Mouse (Mus musculus) lung, embryonic 15.5 days (tissue): ENCODE results near the gene Zc3h12d. TPM values are rescaled to one million over a fixed set of nuclear protein-coding genes. Genes with fewer than 3 reads are reported as not detected.

Experiments used
- ATAC-seq: fragments of 200-750 bp; cut with Nextera tagmentation; 2 replicates; pipeline ENCODE4 v1.8.0; 2017; ENCODE audit warnings: moderate number of reproducible peaks, borderline replicate concordance; ENCODE audit not compliant: low FRiP score, low TSS enrichment; ENCODE audit errors: extremely low read depth
- H3K27ac ChIP-seq: fragments of 300-500 bp; sonication (generic); 2 replicates; pipeline ENCODE4 v1.5.1; 2015; ENCODE audit warnings: moderate library complexity, mild to moderate bottlenecking, inconsistent platforms
- H3K27me3 ChIP-seq: fragments of 300-500 bp; sonication (generic); 2 replicates; pipeline ENCODE4 v1.6.1; 2015; ENCODE audit warnings: inconsistent platforms
- H3K36me3 ChIP-seq: fragments of 300-500 bp; sonication (generic); 2 replicates; pipeline ENCODE4 v1.6.1; 2015; ENCODE audit warnings: inconsistent platforms
- H3K4me1 ChIP-seq: fragments of 300-500 bp; sonication (generic); 2 replicates; pipeline ENCODE4 v1.6.1; 2015; ENCODE audit warnings: inconsistent platforms
- H3K4me2 ChIP-seq: fragments of 300-500 bp; sonication (generic); 2 replicates; pipeline ENCODE4 v1.6.1; 2015; ENCODE audit warnings: inconsistent platforms, mild to moderate bottlenecking, moderate library complexity
- H3K4me3 ChIP-seq: fragments of 300-500 bp; sonication (generic); 2 replicates; pipeline ENCODE4 v1.5.1; 2015; ENCODE audit warnings: mild to moderate bottlenecking, inconsistent platforms
- H3K9ac ChIP-seq: fragments of 300-500 bp; sonication (generic); 2 replicates; pipeline ENCODE4 v1.6.1; 2015; ENCODE audit warnings: inconsistent platforms
- H3K9me3 ChIP-seq: fragments of 300-500 bp; sonication (generic); 2 replicates; pipeline ENCODE4 v1.6.1; 2016; ENCODE audit warnings: inconsistent platforms
- WGBS: fragments of 180-500 bp; shearing (Covaris S2); methylation state at CpG from one replicate; pipeline ENCODE4 v1.1.7; 2015; 5-methylcytosine and 5-hydroxymethylcytosine counted together
- polyA plus RNA-seq: library from polyadenylated mRNA; unstranded; fragments of >200 nt; fragmentation: Nextera tagmentation; extraction: Ambion mirVana; gene quantifications from 2 replicates; pipeline ENCODE4 v1.2.1, GENCODE M21; 2015

The Zc3h12d gene
- polyA plus RNA-seq: 0.14 and 0.23 TPM in 2 replicates

GRCm38 (mm10) chr10:7832171-7832676 lies at the start of gene Zc3h12d:
Gene Zc3h12d, plus strand, starts transcription at chr10:7832470.
- 2% methylated on average over 15 of the region's 15 CpGs for WGBS
- H3K27ac ChIP-seq: no peak within 1 kb of the TSS
- peaks cover 9% of the 10 kb centered on the region for H3K4me1 ChIP-seq
- H3K4me2 ChIP-seq: peak within 1 kb of the TSS; percentile 58
- peak; percentile 77 for ATAC-seq
- H3K4me3 ChIP-seq: peak within 1 kb of the TSS; percentile 32
- no peaks in the 10 kb centered on the region for H3K36me3 ChIP-seq
- no peak within 1 kb of the TSS for H3K9ac ChIP-seq
- no peaks in the 10 kb centered on the region for H3K9me3 ChIP-seq
- H3K27me3 ChIP-seq: peaks cover 2% of the 10 kb centered on the region; the same call in 1 of the 2 replicates

DNA sequence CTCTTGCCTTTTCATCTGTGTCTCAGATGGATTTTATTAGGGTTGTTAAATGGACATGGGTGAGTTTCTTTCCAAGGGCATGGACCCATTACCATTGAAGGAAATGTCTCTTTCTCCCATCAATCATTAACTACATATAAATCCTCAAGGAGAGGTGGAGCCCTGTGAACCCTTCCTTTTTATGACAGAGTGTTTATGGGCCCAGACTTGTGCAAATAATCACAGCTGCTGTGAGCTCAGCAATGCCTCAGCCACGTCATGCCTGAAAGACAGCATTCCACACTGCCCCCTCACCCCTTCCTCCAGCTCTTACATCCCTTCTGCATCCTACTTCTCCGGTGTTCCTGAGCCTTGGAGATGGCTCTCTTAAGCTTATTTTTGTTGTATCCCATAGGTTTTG lies 45.0 kb upstream of the Zc3h12d start:
- no peaks in the 10 kb centered on the region for H3K27me3 ChIP-seq
- H3K4me1 ChIP-seq: 0 out of 2 replicates have a peak, but pooled peaks cover 6% of the 10 kb centered on the region
- 33% methylated on average over 2 of the region's 2 CpGs for WGBS
- H3K27ac ChIP-seq: no peak overlapping the region
- peaks cover 11% of the 10 kb centered on the region for H3K36me3 ChIP-seq
- H3K4me3 ChIP-seq: no peak overlapping the region
- no peak overlapping the region for H3K4me2 ChIP-seq
- no peak for ATAC-seq
- H3K9me3 ChIP-seq: no peaks in the 10 kb centered on the region
- no peak overlapping the region for H3K9ac ChIP-seq

DNA sequence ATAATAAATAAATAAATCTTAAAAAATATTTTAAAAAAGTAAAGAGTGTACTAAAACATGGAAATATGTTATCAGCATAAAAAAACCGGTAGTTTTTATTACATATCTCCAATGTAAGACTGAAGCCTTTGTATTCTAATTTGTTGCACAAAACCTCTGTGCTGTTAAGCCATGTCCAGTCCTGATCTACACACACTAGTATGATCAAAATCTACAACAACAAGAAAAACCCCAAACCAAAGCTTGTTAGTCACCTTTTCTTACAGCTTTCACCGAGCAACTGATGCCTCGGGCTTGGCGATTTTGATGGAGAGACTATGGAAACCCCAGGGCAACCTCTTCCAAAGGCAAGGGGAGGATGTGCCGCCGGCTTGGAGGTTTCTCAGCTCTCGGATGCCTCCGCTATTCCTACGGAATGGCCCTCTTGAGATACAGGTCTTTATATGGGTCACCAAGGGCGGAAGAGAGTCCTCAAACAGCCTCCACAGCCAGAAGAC lies 40.0 kb upstream of the Zc3h12d start:
- Histone ChIP-seq H3K27me3 (no peaks in the 10 kb centered on the region), H3K27ac (peak overlapping the region; percentile 48; the same call in 1 of the 2 replicates), H3K4me2 (peak overlapping the region; percentile 60), H3K4me1 (peaks cover 15% of the 10 kb centered on the region), H3K4me3 (peak overlapping the region; percentile 74), H3K9ac (peak overlapping the region; percentile 82), H3K9me3 (no peaks in the 10 kb centered on the region), H3K36me3 (peaks cover 22% of the 10 kb centered on the region)
- ATAC-seq: no peak
- WGBS: 1% methylated on average over 10 of the region's 10 CpGs

DNA sequence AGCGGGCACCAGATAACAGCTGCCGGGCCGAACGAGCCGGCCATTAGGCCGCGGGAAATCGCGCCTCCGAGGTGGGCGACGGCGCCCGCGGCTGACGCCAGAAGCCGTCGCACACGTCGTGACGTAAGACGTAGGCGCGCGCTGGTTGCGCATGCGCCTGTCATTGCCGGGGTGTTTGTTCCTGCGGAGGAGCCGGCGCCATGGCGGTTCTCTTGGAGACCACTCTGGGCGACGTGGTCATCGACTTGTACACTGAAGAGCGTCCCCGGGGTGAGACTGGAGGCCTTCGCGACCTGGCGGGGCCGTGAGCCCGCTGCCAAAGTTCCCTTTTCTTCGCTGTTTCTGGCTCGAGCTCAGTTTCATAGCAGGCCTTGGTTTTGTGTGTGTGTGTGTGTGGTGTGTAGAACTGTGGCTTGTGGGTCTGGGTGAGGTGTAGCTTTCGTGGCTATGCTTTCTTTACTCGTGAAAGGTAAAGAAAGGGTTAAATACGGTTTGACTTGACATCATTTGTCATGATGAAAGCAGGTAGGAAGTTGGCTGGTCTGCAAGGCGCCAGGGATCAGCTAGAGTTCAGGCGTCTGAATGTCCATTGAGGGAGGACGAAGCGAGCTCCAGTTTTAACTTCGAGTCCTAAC lies 39.4 kb upstream of the Zc3h12d start, which contains the start of the genes Ginm1 and Ppil4:
Gene Ginm1, minus strand, starts transcription at position 74 of the 635 bp plus-strand sequence.
Gene Ppil4, plus strand, starts transcription at position 141 of the 635 bp plus-strand sequence.
- Histone ChIP-seq H3K4me1 (peaks cover 15% of the 10 kb centered on the region), H3K27ac (peak within 1 kb of the TSS; percentile 48; the same call in 1 of the 2 replicates), H3K4me2 (peak within 1 kb of the TSS; percentile 68), H3K4me3 (peak within 1 kb of the TSS; percentile 74), H3K9me3 (no peaks in the 10 kb centered on the region), H3K36me3 (peaks cover 27% of the 10 kb centered on the region), H3K9ac (peak within 1 kb of the TSS; percentile 82), H3K27me3 (no peaks in the 10 kb centered on the region)
- under 1% methylated on average over 52 of the region's 52 CpGs for WGBS
- ATAC-seq: peak; percentile 95

- H3K4me2 ChIP-seq: no peak overlapping the region
- H3K27ac ChIP-seq: no peak overlapping the region
- peaks cover 83% of the 10 kb centered on the region for H3K36me3 ChIP-seq
- no peak for ATAC-seq
- no peak overlapping the region for H3K4me3 ChIP-seq
- no peak overlapping the region for H3K9ac ChIP-seq
- H3K4me1 ChIP-seq: no peaks in the 10 kb centered on the region
- no peaks in the 10 kb centered on the region for H3K27me3 ChIP-seq
- H3K9me3 ChIP-seq: no peaks in the 10 kb centered on the region
- WGBS: 85% methylated on average over 3 of the region's 3 CpGs
Observed at GRCm38 (mm10) chr10:7801258-7801657, 31.0 kb upstream of the Zc3h12d start.

GRCm38 (mm10) chr10:7802519-7803140 lies 29.6 kb upstream of the Zc3h12d start:
- H3K9me3 ChIP-seq: no peaks in the 10 kb centered on the region
- H3K27ac ChIP-seq: no peak overlapping the region
- peaks cover 75% of the 10 kb centered on the region for H3K36me3 ChIP-seq
- ATAC-seq: no peak
- H3K9ac ChIP-seq: no peak overlapping the region
- H3K4me1 ChIP-seq: no peaks in the 10 kb centered on the region
- H3K27me3 ChIP-seq: no peaks in the 10 kb centered on the region
- no peak overlapping the region for H3K4me2 ChIP-seq
- 91% methylated on average over 2 of the region's 2 CpGs for WGBS
- no peak overlapping the region for H3K4me3 ChIP-seq

GRCm38 (mm10) chr10:7809937-7810336 lies 22.3 kb upstream of the Zc3h12d start:
- 51% methylated on average over 2 of the region's 2 CpGs for WGBS
- no peak overlapping the region for H3K9ac ChIP-seq
- no peak overlapping the region for H3K4me3 ChIP-seq
- no peaks in the 10 kb centered on the region for H3K4me1 ChIP-seq
- H3K36me3 ChIP-seq: peaks cover 56% of the 10 kb centered on the region
- H3K27ac ChIP-seq: no peak overlapping the region
- no peaks in the 10 kb centered on the region for H3K9me3 ChIP-seq
- no peaks in the 10 kb centered on the region for H3K27me3 ChIP-seq
- no peak overlapping the region for H3K4me2 ChIP-seq
- ATAC-seq: no peak

- Histone ChIP-seq H3K4me3 (no peak overlapping the region), H3K4me1 (peaks cover 9% of the 10 kb centered on the region; the same call in 1 of the 2 replicates), H3K4me2 (no peak overlapping the region), H3K36me3 (peaks cover 46% of the 10 kb centered on the region), H3K27me3 (no peaks in the 10 kb centered on the region), H3K9ac (no peak overlapping the region), H3K27ac (no peak overlapping the region), H3K9me3 (no peaks in the 10 kb centered on the region)
- 73% methylated on average over 2 of the region's 2 CpGs for WGBS
- ATAC-seq: no peak
Observed at GRCm38 (mm10) chr10:7816476-7816875, 15.8 kb upstream of the Zc3h12d start.

DNA sequence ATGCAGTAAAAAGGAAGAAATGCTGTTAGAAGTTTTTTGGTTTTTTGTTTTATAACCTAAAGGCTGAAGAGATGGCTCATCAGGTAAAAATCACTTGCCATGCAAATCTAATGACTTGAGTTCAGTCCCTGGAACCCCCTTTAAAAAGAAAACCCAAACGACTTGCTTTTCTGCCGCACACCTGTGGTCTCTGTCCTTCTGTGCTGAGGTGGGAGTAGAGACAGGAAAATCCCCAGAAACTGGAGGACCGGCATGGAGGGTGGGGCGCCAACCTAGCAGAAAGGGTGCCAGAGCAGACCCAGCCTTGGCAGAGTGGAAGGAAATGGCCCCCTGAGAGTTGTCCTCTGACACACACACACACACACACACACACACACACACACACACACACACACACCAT lies 13.6 kb upstream of the Zc3h12d start:
- Histone ChIP-seq H3K4me2 (no peak overlapping the region), H3K27me3 (no peaks in the 10 kb centered on the region), H3K4me1 (peaks cover 9% of the 10 kb centered on the region; the same call in 1 of the 2 replicates), H3K4me3 (no peak overlapping the region), H3K9me3 (no peaks in the 10 kb centered on the region), H3K27ac (no peak overlapping the region), H3K9ac (no peak overlapping the region), H3K36me3 (peaks cover 52% of the 10 kb centered on the region)
- WGBS: 80% methylated on average over 4 of the region's 4 CpGs
- ATAC-seq: no peak

GRCm38 (mm10) chr10:7819156-7819555 lies 13.1 kb upstream of the Zc3h12d start:
- 63% methylated on average over 4 of the region's 4 CpGs for WGBS
- peaks cover 52% of the 10 kb centered on the region for H3K36me3 ChIP-seq

DNA sequence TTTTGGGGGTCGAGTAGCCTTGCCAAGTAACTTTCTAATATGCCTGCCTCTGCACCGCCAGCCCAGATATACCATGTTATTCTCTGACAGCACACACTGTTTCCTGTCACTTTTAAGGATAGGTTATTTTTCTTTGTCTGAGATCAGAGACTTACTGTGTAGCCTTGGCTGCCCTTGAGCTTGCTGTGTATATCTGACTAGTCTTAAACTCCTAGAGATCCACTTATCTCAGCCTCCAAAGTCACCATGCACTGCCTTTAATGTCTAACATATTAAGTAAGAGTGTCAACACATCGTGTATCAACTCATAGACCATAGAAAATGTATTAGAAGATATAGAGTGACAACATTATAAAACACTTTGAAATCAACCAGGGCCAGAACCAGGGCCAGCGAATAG lies 12.7 kb upstream of the Zc3h12d start:
- peaks cover 48% of the 10 kb centered on the region for H3K36me3 ChIP-seq
- ATAC-seq: peak; percentile 93

More at GRCm38 (mm10) chr10:7819156-7819555, 13.1 kb upstream of the Zc3h12d start:
- Histone ChIP-seq H3K27me3 (no peaks in the 10 kb centered on the region), H3K9me3 (no peaks in the 10 kb centered on the region), H3K4me3 (no peak overlapping the region), H3K4me1 (peaks cover 9% of the 10 kb centered on the region; the same call in 1 of the 2 replicates), H3K9ac (no peak overlapping the region), H3K27ac (no peak overlapping the region), H3K4me2 (no peak overlapping the region)
- ATAC-seq: no peak

GRCm38 (mm10) chr10:7820171-7820570 lies 12.1 kb upstream of the Zc3h12d start:
- WGBS: 84% methylated on average over 5 of the region's 5 CpGs
- Histone ChIP-seq H3K36me3 (peaks cover 48% of the 10 kb centered on the region), H3K27ac (no peak overlapping the region), H3K4me2 (no peak overlapping the region), H3K9ac (no peak overlapping the region), H3K27me3 (no peaks in the 10 kb centered on the region), H3K4me3 (no peak overlapping the region), H3K9me3 (no peaks in the 10 kb centered on the region), H3K4me1 (peaks cover 9% of the 10 kb centered on the region; the same call in 1 of the 2 replicates)
- ATAC-seq: peak; percentile 43; the same call in 1 of the 2 replicates

More for the DNA sequence above, 12.7 kb upstream of the Zc3h12d start:
- H3K4me2 ChIP-seq: no peak overlapping the region
- H3K9ac ChIP-seq: no peak overlapping the region
- H3K4me3 ChIP-seq: no peak overlapping the region
- no peak overlapping the region for H3K27ac ChIP-seq
- H3K27me3 ChIP-seq: no peaks in the 10 kb centered on the region
- no peaks in the 10 kb centered on the region for H3K9me3 ChIP-seq
- peaks cover 9% of the 10 kb centered on the region; the same call in 1 of the 2 replicates for H3K4me1 ChIP-seq
- 56% methylated on average over 4 of the region's 4 CpGs for WGBS
